Mouse (Mus musculus) limb, embryonic 14.5 days (tissue): Measurements from ENCODE around the gene Uba3. TPM values are rescaled to one million over a fixed set of nuclear protein-coding genes. Genes with fewer than 3 reads are reported as not detected.
A peak's percentile ranks its signal among the peaks of the same experiment; 100 is the strongest.

Source experiments
- ATAC-seq: fragments of 200-750 bp; cut with Nextera tagmentation; 2 replicates; pipeline ENCODE4 v1.8.0; 2017; ENCODE audit warnings: low read depth, moderate number of reproducible peaks, moderate TSS enrichment; ENCODE audit not compliant: low FRiP score
- DNase-seq: peaks from one replicate; pipeline ENCODE4 v3.0.0-alpha.2; 2015; ENCODE audit warnings: low spot score
- H3K27ac ChIP-seq: fragments of 300-500 bp; sonication (generic); replicated peaks from 2 replicates; pipeline ENCODE4 v1.5.1; 2014; ENCODE audit warnings: low read depth, mild to moderate bottlenecking, low read length, moderate library complexity, mixed read lengths
- H3K27me3 ChIP-seq: fragments of 300-500 bp; sonication (generic); 2 replicates; pipeline ENCODE4 v1.6.1; 2014; ENCODE audit warnings: low read length, mixed read lengths; ENCODE audit not compliant: control insufficient read depth, insufficient read depth
- H3K36me3 ChIP-seq: fragments of 300-500 bp; sonication (generic); 2 replicates; pipeline ENCODE4 v1.6.1; 2014; ENCODE audit warnings: mild to moderate bottlenecking, low read length, moderate library complexity, mixed read lengths; ENCODE audit not compliant: control insufficient read depth, insufficient read depth
- H3K4me1 ChIP-seq: fragments of 300-500 bp; sonication (generic); 2 replicates; pipeline ENCODE4 v1.6.1; 2014; ENCODE audit warnings: antibody characterized with exemption, low read length, mixed read lengths; ENCODE audit not compliant: control insufficient read depth, insufficient read depth
- H3K4me2 ChIP-seq: fragments of 300-500 bp; sonication (generic); replicated peaks from 2 replicates; pipeline ENCODE4 v1.6.1; 2014; ENCODE audit warnings: low read depth, mild to moderate bottlenecking, low read length, moderate library complexity; ENCODE audit not compliant: severe bottlenecking
- H3K4me3 ChIP-seq: fragments of 300-500 bp; sonication (generic); replicated peaks from 2 replicates; pipeline ENCODE4 v1.5.1; 2014; ENCODE audit warnings: low read length
- H3K9ac ChIP-seq: fragments of 300-500 bp; sonication (generic); 2 replicates; pipeline ENCODE4 v1.6.1; 2014; ENCODE audit warnings: mild to moderate bottlenecking, low read depth, low read length, moderate library complexity; ENCODE audit not compliant: severe bottlenecking
- H3K9me3 ChIP-seq: fragments of 300-500 bp; sonication (generic); 2 replicates; pipeline ENCODE4 v1.6.1; 2016; ENCODE audit warnings: low read length; ENCODE audit not compliant: control insufficient read depth
- POLR2A ChIP-seq: fragments of 200-500 bp; IDR thresholded peaks from 2 replicates; pipeline ENCODE4 v1.8.0; 2012; ENCODE audit warnings: inconsistent platforms, mild to moderate bottlenecking, moderate library complexity, borderline replicate concordance; ENCODE audit not compliant: insufficient read depth, insufficient read length; ENCODE audit errors: extremely low read depth
- WGBS: fragments of 180-500 bp; shearing (Covaris S2); extraction: QIAGEN DNeasy Blood & Tissue Kit; methylation state at CpG from one replicate; pipeline ENCODE4 v1.1.7; 2014; 5-methylcytosine and 5-hydroxymethylcytosine counted together
- polyA plus RNA-seq, 2 experiments: library from polyadenylated mRNA; depleted of rRNA in 1 of 2; stranded (reverse) in 1 of 2; unstranded in 1 of 2; fragments of >200 nt; fragmentation: Nextera tagmentation in 1 of 2; extraction: Ambion mirVana in 1 of 2; gene quantifications; 2 replicates each; pipeline versions ENCODE4 v1.2.1 to v1.2.3; 2012 to 2014

Uba3 gene
- polyA plus RNA-seq, 2 experiments, result 76.2 to 81.1 TPM

DNA sequence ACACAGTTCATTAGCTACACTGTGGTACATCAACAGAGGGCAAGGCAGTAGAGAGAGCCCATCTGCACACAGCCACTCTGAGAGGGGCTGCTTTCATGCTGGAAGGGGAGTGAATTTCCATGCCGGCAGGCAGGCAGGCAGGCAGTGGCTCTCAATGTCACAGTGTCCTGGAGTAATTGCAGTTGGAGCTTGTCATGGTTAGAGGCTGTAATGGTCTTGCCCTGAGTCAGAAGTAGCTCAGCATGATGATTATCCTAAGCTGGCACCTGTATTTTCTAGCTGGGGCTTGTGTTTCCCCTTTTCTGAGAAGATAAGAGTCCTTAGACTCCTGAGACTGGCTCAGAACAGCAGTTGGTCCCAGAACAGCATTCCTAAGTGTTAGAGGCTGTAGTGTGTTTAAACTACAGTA, 20.6 kb upstream of the Uba3 start:
- no peak overlapping the region for H3K4me3 ChIP-seq
- no peak overlapping the region for H3K9ac ChIP-seq
- no peak overlapping the region for H3K4me2 ChIP-seq
- H3K27me3 ChIP-seq, result peaks cover 19% of the 10 kb centered on the region; the same call in 1 of the 2 replicates
- no peaks in the 10 kb centered on the region for H3K9me3 ChIP-seq
- no peak overlapping the region for H3K27ac ChIP-seq
- H3K4me1 ChIP-seq, result peaks cover 7% of the 10 kb centered on the region; the same call in 1 of the 2 replicates
- no peak for ATAC-seq
- WGBS, result 35% methylated on average over 1 of the region's 1 CpGs
- DNase-seq, result no peak
- no peak for TF ChIP-seq POLR2A
- peaks cover 10% of the 10 kb centered on the region; the same call in 1 of the 2 replicates for H3K36me3 ChIP-seq

DNA sequence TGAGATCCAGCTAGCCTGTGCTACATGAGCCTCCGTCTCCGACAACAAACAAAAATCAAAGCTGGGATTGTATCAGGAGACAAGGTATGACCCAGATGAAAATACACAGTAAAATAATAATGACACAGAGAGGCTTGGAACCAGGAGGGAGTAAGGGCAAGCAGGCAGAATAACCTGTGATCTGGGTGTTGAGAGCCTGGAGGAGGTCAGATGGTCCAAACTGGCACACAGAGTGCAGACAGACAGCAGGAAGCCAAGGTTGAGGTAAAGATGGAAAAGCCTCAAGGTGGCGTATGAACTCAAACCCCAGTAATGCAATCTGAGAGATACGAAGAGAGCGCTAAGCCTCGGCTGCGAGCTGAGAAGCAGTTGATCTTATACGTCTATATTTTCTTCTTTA, 19.1 kb upstream of the Uba3 start:
- TF ChIP-seq POLR2A, result no peak
- no peak overlapping the region for H3K4me3 ChIP-seq
- no peaks in the 10 kb centered on the region for H3K9me3 ChIP-seq
- WGBS, result 96% methylated on average over 8 of the region's 8 CpGs
- H3K36me3 ChIP-seq, result peaks cover 3% of the 10 kb centered on the region; the same call in 1 of the 2 replicates
- no peak overlapping the region for H3K4me2 ChIP-seq
- 0 out of 2 replicates have a peak, but pooled peaks cover 4% of the 10 kb centered on the region for H3K27me3 ChIP-seq
- DNase-seq, result no peak
- H3K4me1 ChIP-seq, result peaks cover 7% of the 10 kb centered on the region; the same call in 1 of the 2 replicates
- ATAC-seq, result no peak
- no peak overlapping the region for H3K27ac ChIP-seq
- H3K9ac ChIP-seq, result no peak overlapping the region

DNA sequence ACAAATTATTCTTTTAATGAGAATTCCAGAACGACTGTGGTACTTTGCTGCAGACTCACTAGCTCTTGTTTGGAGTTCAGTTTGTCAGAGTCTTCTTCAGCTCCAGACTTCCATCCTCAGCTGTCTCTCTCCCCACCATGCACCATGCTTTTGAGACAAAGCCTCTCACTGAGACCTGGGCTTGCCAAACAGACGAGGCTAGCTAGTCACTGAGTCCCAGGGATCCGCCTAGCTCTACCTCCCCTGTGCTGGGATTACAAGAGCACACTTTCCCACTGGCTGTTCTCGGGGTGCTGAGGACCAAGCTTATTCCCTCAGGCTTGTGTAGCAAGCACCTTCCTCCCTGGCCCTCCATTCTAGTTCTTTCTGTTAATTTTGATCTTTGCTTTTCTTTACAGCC, 18.1 kb upstream of the Uba3 start:
- Histone ChIP-seq H3K4me1 (peaks cover 7% of the 10 kb centered on the region; the same call in 1 of the 2 replicates), H3K9me3 (no peaks in the 10 kb centered on the region), H3K4me2 (no peak overlapping the region), H3K4me3 (no peak overlapping the region), H3K9ac (no peak overlapping the region), H3K27me3 (no peaks in the 10 kb centered on the region), H3K36me3 (no peaks in the 10 kb centered on the region), H3K27ac (no peak overlapping the region)
- no peak for ATAC-seq
- TF ChIP-seq POLR2A, result no peak
- WGBS, result 59% methylated on average over 4 of the region's 4 CpGs
- DNase-seq, result no peak

DNA sequence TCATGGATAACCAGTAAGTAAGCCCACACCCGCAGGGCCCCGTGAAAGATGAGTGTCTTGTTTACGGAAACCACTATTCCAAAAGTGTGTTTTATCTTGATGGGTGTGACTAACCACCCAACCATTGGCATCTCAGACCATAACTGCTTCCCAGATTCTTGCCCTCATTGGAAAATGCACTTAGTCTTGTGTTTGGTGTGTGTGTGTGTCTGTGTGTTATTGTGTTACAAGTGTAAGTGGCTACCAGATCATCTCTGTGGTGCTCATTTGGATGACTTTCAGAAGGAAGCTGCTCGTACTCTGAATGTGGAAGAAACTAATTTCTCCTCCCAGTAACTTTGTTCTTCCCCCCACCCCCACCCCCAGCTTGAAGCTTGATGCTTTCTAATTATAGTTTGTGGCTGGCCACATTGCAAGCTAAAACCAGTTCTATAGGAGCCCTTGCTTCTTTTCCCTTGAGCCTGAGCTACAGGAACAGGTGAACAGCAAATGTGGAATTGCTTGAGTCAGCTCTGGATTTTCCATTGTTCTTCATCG, 17.6 kb upstream of the Uba3 start:
- no peak overlapping the region for H3K4me3 ChIP-seq
- DNase-seq, result peak; percentile 39
- TF ChIP-seq POLR2A, result no peak
- H3K4me2 ChIP-seq, result no peak overlapping the region
- no peaks in the 10 kb centered on the region for H3K9me3 ChIP-seq
- H3K27me3 ChIP-seq, result no peaks in the 10 kb centered on the region
- peaks cover 7% of the 10 kb centered on the region; the same call in 1 of the 2 replicates for H3K4me1 ChIP-seq
- WGBS, result 56% methylated on average over 5 of the region's 5 CpGs
- ATAC-seq, result peak; percentile 55; the same call in 1 of the 2 replicates
- no peak overlapping the region for H3K27ac ChIP-seq
- H3K9ac ChIP-seq, result no peak overlapping the region
- no peaks in the 10 kb centered on the region for H3K36me3 ChIP-seq

DNA sequence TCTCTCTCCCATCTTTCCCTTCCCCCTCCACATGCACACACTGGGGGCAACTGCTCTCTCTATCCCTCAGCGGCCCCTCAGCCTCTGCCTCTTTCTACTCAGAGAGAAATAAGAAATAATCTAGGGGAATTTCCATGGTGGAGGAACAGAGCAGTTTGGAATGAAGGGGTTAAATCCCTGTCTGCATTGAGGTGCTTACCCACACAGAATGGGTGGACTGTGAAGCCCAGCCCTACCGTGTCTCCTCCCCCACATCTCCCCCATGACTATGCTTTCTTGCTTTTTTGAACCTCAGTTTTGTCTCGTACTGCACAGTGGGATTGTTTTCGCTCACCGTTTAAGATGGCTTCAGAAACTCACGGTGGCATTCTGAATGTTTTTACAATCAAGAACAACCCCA, 16.9 kb upstream of the Uba3 start:
- H3K27me3 ChIP-seq, result no peaks in the 10 kb centered on the region
- H3K9me3 ChIP-seq, result no peaks in the 10 kb centered on the region
- no peak overlapping the region for H3K4me2 ChIP-seq
- no peak for ATAC-seq
- TF ChIP-seq POLR2A, result no peak
- H3K36me3 ChIP-seq, result no peaks in the 10 kb centered on the region
- no peak for DNase-seq
- peaks cover 7% of the 10 kb centered on the region; the same call in 1 of the 2 replicates for H3K4me1 ChIP-seq
- H3K27ac ChIP-seq, result no peak overlapping the region
- H3K4me3 ChIP-seq, result no peak overlapping the region
- H3K9ac ChIP-seq, result no peak overlapping the region
- 53% methylated on average over 6 of the region's 6 CpGs for WGBS
